Mouse (Mus musculus) erythroblast, embryonic 14.5 days (primary cell): ENCODE measurements around the gene Lgals3. TPM values are rescaled to one million over a fixed set of nuclear protein-coding genes. Genes with fewer than 3 reads are reported as not detected.
A peak's percentile ranks its signal among the peaks of the same experiment; 100 is the strongest.

Source experiments
- H3K27me3 ChIP-seq: 2 replicates; pipeline ENCODE4 v1.6.1; 2012; ENCODE audit warnings: inconsistent platforms; ENCODE audit not compliant: control insufficient read depth
- H3K36me3 ChIP-seq: 2 replicates; pipeline ENCODE4 v1.6.1; 2012; ENCODE audit warnings: mild to moderate bottlenecking, inconsistent platforms; ENCODE audit not compliant: control insufficient read depth
- H3K4me1 ChIP-seq: 2 replicates; pipeline ENCODE4 v1.6.1; 2012; ENCODE audit warnings: inconsistent platforms; ENCODE audit not compliant: control insufficient read depth
- H3K4me3 ChIP-seq: replicated peaks from 2 replicates; pipeline ENCODE3; 2012; ENCODE audit warnings: moderate library complexity, mild to moderate bottlenecking, inconsistent platforms
- H3K9me3 ChIP-seq: 2 replicates; pipeline ENCODE4 v1.6.1; 2012; ENCODE audit warnings: low read length, inconsistent platforms, mixed read lengths; ENCODE audit not compliant: control insufficient read depth
- GATA1 ChIP-seq: IDR thresholded peaks from 2 replicates; pipeline ENCODE4 v1.6.1; 2012; ENCODE audit warnings: low read length, inconsistent platforms, mixed read lengths
- TAL1 ChIP-seq: IDR thresholded peaks from 3 replicates; pipeline ENCODE4 v1.6.1; 2012; ENCODE audit warnings: low read length, inconsistent platforms, mixed read lengths
- polyA plus RNA-seq: library from polyadenylated mRNA; stranded (reverse); fragments of >175 nt; gene quantifications from 2 replicates; pipeline ENCODE4 v1.2.3, GENCODE M21; 2012

The Lgals3 gene
- polyA plus RNA-seq, 1 experiment = 1.9 TPM

DNA sequence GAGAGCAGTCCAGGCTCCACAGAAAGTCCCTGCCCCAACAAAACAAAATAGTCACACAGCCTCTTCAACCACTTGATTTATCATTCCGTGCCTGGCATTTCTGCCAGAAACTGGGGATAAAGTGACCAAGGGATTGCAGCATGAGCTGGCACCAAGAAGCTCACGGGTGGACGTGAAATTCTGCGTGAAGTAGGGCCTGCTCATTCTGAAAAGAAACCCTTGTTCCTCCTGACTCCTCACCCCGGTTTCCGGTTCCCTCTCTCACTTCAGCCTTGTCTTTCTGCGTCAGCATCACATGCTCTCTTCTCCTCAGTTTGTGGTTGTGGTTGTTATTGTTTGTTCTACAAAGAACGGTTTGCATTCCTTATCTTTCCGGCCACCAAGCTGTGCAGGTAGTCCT is 5.7 kb upstream of the Lgals3 start:
- no peak for TF ChIP-seq TAL1
- TF ChIP-seq GATA1 = no peak
- Histone ChIP-seq H3K27me3 (no peaks in the 10 kb centered on the region), H3K36me3 (no peaks in the 10 kb centered on the region), H3K9me3 (no peaks in the 10 kb centered on the region), H3K4me3 (no peak overlapping the region), H3K4me1 (peaks cover 18% of the 10 kb centered on the region)

DNA sequence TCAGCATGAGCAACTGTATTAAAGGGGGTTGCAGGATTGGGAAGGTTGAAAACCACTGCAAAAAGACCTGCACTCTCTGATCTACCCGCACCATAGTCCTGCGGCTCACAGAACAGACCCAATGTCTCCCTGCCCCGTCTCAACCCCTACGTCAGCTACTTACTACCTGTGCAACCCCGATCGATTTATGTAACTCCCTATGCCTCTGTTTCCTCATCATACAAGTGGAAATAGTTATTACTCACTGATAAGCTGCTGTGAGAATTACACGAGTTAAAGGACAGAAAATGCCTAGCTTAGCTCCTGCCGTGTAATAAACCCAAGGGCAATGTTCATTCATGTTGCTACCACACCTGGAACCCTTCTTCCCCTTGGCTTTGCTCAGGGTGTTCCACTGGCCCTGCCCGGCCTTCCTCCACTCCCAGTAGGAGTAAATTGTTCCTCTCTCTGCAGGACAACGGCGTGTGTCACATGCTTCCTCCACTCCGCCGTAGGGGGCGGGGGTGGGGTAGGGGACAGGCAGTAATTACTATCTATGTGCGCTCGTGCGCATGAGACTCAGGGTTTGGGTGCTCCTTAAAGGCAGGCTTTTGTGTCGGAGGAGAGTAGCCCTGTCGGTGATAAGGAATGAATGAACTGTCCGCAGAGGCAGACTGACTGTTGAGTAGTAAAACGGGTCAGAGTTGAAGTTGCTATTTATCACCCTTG is 2.7 kb upstream of the Lgals3 start:
- TF ChIP-seq GATA1 = no peak
- no peak for TF ChIP-seq TAL1
- no peaks in the 10 kb centered on the region for H3K36me3 ChIP-seq
- H3K27me3 ChIP-seq = peaks cover 2% of the 10 kb centered on the region
- H3K9me3 ChIP-seq = no peaks in the 10 kb centered on the region
- peaks cover 24% of the 10 kb centered on the region for H3K4me1 ChIP-seq
- H3K4me3 ChIP-seq = peak overlapping the region; percentile 14

- Histone ChIP-seq H3K4me1 (peaks cover 24% of the 10 kb centered on the region), H3K36me3 (no peaks in the 10 kb centered on the region), H3K4me3 (no peak overlapping the region), H3K27me3 (peaks cover 13% of the 10 kb centered on the region), H3K9me3 (no peaks in the 10 kb centered on the region)
- TF ChIP-seq TAL1 (no peak), GATA1 (no peak)
Measured at GRCm38 (mm10) chr14:47366881-47367321, 650 bp upstream of the Lgals3 start.

DNA sequence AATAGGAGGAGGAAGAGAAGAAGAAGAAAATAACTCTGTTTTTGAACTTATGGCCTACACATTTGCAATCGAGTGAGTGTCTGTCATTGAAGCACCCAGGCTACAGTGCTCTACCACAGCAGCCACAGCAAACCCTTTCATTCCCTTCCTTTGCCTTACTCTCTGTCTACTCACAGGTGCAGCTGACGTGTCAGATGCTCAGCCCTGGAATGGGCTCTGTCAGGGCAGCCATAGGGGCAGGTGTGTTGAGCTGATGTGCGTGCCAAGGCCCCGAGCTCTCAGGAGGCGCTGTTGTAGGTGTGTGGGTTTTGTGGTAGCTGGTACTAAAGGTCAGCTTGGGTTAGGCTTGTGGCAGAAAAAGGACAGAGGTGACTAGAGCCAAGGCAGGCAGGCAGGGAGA is 2.2 kb downstream of the Lgals3 start:
- no peaks in the 10 kb centered on the region for H3K9me3 ChIP-seq
- no peak for TF ChIP-seq GATA1
- TF ChIP-seq TAL1 = no peak
- no peak overlapping the region for H3K4me3 ChIP-seq
- H3K4me1 ChIP-seq = peaks cover 39% of the 10 kb centered on the region
- H3K36me3 ChIP-seq = no peaks in the 10 kb centered on the region
- peaks cover 35% of the 10 kb centered on the region for H3K27me3 ChIP-seq

DNA sequence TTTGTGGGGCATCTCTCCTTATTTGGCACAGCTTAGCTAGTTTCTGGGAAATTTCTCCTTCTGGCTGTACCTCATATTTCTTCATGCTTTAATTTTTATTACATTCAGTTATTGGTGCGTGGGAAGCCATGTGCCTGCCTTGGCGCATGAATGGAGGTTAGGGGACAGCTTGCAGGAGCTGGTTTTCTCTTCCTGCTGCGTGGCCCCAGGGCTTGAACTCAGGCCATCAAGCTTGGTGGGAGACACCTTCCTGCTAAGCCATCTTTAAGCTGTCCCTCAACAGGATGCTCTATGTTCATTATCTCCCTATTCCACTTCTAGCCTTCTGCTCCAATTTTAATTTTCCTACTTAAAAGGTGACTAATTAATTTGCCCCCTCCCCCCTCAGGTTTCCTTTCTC is 3.2 kb downstream of the Lgals3 start:
- Histone ChIP-seq H3K4me1 (peaks cover 34% of the 10 kb centered on the region), H3K4me3 (no peak overlapping the region), H3K27me3 (peaks cover 41% of the 10 kb centered on the region), H3K9me3 (no peaks in the 10 kb centered on the region), H3K36me3 (no peaks in the 10 kb centered on the region)
- TF ChIP-seq TAL1 = no peak
- TF ChIP-seq GATA1 = no peak

DNA sequence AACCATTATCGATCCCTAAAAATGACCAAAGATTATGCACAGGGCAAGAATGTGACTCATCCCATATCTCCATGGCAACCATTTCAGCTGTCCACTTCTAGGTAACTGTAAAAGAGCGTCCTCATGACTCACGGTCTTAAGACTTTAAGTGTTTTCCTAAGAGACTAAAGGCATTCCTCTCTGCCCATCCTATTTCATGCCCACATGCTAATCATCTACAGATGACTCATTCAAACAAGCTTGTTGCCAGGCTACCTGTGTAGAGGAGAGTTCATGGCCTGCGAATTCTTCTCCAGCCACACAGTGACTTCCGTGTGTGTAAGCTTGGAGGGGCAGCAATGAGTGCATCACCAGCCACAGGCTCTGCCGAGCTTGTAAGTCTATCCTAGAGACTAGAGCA is 4.1 kb downstream of the Lgals3 start:
- TF ChIP-seq GATA1 (no peak), TAL1 (no peak)

DNA sequence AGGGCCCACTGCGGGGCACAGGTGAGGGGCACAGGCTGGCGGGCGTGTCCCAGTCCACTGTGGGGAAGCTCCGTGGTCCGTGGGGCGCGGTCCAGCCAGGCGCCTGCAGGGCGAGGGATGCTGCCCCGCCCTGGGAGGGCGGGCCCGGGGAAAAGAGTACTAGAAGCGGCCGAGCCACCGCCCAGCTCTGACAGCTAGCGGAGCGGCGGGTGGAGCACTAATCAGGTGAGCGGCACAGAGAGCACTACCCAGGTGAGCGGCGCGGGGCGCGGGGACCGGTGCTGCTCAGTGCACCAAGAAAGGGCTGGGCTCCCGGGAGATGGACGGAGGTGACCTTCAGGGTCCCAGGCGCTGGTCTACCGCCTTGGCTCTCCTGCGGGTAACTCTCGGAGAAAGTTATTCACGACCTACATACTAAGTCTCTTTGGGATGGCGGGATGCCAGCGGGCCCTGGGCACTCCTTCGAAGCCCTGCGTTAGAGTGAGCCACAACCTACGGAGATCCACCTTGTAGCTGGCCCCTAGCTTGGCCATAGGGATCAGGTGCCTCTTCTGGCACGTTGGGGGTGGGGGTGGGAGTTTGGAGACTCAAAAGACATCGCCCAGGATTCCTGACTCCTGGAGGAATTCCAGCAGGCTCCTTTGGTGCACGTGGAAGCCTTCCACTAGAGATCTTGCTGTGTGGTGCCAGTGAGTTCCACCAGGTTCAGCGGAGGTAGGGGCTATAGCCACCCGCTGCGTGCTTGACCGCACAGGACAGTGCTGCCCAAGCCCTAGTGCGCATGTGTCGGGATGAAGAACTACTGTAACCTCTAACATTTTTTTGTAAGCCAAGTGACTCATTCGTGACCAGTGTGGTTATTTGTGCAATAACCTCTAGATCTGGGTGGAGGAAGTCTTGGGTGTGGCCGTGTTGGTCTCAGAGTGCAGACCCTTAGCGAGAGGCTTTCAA is 6.5 kb downstream of the Lgals3 start:
- no peaks in the 10 kb centered on the region for H3K9me3 ChIP-seq
- H3K36me3 ChIP-seq = no peaks in the 10 kb centered on the region
- no peak for TF ChIP-seq GATA1
- no peak for TF ChIP-seq TAL1
- H3K4me3 ChIP-seq = peak overlapping the region; percentile 45
- peaks cover 23% of the 10 kb centered on the region for H3K4me1 ChIP-seq
- H3K27me3 ChIP-seq = peaks cover 46% of the 10 kb centered on the region

More for the DNA sequence above, 4.1 kb downstream of the Lgals3 start:
- peaks cover 46% of the 10 kb centered on the region for H3K27me3 ChIP-seq
- no peak overlapping the region for H3K4me3 ChIP-seq
- no peaks in the 10 kb centered on the region for H3K36me3 ChIP-seq
- H3K4me1 ChIP-seq = peaks cover 32% of the 10 kb centered on the region
- no peaks in the 10 kb centered on the region for H3K9me3 ChIP-seq

- Histone ChIP-seq H3K36me3 (peaks cover 2% of the 10 kb centered on the region), H3K27me3 (peaks cover 36% of the 10 kb centered on the region), H3K4me3 (no peak overlapping the region), H3K4me1 (peaks cover 23% of the 10 kb centered on the region), H3K9me3 (no peaks in the 10 kb centered on the region)
- no peak for TF ChIP-seq GATA1
- TF ChIP-seq TAL1 = no peak
Measured at GRCm38 (mm10) chr14:47376526-47376925, 9.0 kb downstream of the Lgals3 start.

DNA sequence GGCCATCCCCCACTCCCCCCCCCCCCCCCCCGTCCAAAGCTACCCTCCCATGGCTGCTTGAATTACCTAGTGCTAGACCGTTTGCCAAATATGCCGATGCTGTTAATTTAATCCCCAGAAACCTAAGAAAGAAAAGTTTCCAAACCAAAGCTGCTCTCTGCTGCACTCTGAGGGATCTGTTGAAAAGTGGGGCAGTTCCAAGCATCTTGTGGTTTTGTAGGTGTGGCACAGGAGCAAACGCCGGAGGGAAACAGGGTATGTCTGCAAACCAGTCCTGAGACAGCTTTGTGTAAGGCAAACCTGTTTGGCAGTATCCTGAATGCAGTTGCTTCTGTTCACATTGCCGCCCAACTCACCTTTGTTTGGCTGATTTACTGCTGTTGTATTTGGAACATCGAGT is 10.8 kb downstream of the Lgals3 start:
- Histone ChIP-seq H3K4me3 (no peak overlapping the region), H3K36me3 (peaks cover 14% of the 10 kb centered on the region), H3K9me3 (no peaks in the 10 kb centered on the region), H3K4me1 (peaks cover 19% of the 10 kb centered on the region), H3K27me3 (peaks cover 24% of the 10 kb centered on the region)
- no peak for TF ChIP-seq TAL1
- no peak for TF ChIP-seq GATA1
